Mouse (Mus musculus) kidney, adult 2 months (tissue): ENCODE results near the gene Id3.

Experiments used
- CTCF ChIP-seq: fragments of 200-500 bp; conservative IDR thresholded peaks from 2 replicates; pipeline ENCODE4 v1.5.1; 2011; ENCODE audit warnings: low read depth, mild to moderate bottlenecking, control low read depth, low read length, moderate library complexity, mixed read lengths; ENCODE audit not compliant: insufficient read depth, insufficient read length
- POLR2A ChIP-seq: fragments of 200-500 bp; IDR thresholded peaks from one replicate; pipeline ENCODE4 v1.6.1; 2011; ENCODE audit warnings: low read depth, low read length, control low read depth

DNA sequence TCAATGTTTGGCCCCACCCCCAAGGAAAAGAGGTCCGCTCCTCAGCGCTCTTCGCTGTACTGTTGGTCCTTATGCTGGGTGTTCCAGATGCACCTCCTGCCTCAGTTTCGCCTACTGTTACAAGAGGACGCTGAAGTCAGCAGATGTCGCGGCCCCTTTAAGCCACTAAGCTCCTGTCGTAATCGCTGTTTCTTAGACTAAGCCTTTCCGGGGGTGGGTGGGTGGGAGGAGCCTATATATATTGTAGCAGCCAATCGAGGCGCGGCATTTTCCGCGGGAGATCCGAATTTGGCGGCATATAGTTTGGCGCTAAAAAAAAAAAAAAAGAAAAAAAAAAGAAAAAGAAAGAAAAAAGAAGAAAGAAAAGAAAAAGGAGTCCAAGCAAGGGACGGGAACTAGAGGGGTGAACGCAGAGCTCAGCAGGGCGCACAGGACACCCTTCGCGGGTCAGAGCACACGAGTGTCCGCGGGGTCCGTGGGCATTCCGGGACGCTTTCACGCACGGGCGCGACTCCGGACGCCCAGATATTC is 28.8 kb downstream of the Id3 start, which contains the start of gene E2f2:
- TF ChIP-seq POLR2A, result no peak
- TF ChIP-seq CTCF, result no peak
